Mouse (Mus musculus) embryonic facial prominence, embryonic 12.5 days (tissue): ENCODE results near the gene Stx4a. TPM values are rescaled to one million over a fixed set of nuclear protein-coding genes. Genes with fewer than 3 reads are reported as not detected.

Source experiments
- ATAC-seq: fragments of 200-750 bp; cut with Nextera tagmentation; 2 replicates; pipeline ENCODE4 v1.8.0; 2017; ENCODE audit not compliant: insufficient number of reproducible peaks, insufficient read depth, low FRiP score, low TSS enrichment
- H3K27ac ChIP-seq: fragments of 300-500 bp; sonication (generic); 2 replicates; pipeline ENCODE4 v1.5.1; 2016; ENCODE audit warnings: mild to moderate bottlenecking
- H3K27me3 ChIP-seq: fragments of 300-500 bp; sonication (generic); 2 replicates; pipeline ENCODE4 v1.6.1; 2016; ENCODE audit warnings: mild to moderate bottlenecking, moderate library complexity
- H3K36me3 ChIP-seq: fragments of 300-500 bp; sonication (generic); 2 replicates; pipeline ENCODE4 v1.6.1; 2016; ENCODE audit warnings: mild to moderate bottlenecking
- H3K4me1 ChIP-seq: fragments of 300-500 bp; sonication (generic); 2 replicates; pipeline ENCODE4 v1.6.1; 2016
- H3K4me2 ChIP-seq: fragments of 300-500 bp; sonication (generic); replicated peaks from 2 replicates; pipeline ENCODE4 v1.6.1; 2016; ENCODE audit warnings: mild to moderate bottlenecking, moderate library complexity
- H3K4me3 ChIP-seq: fragments of 300-500 bp; sonication (generic); 2 replicates; pipeline ENCODE4 v1.5.1; 2016; ENCODE audit warnings: mild to moderate bottlenecking
- H3K9ac ChIP-seq: fragments of 300-500 bp; sonication (generic); 2 replicates; pipeline ENCODE4 v1.6.1; 2016; ENCODE audit warnings: mild to moderate bottlenecking, moderate library complexity
- H3K9me3 ChIP-seq: fragments of 300-500 bp; sonication (generic); 2 replicates; pipeline ENCODE4 v1.6.1; 2016; ENCODE audit warnings: mild to moderate bottlenecking, moderate library complexity
- WGBS: fragments of 180-500 bp; shearing (Covaris S2); methylation state at CpG from one replicate; pipeline ENCODE4 v1.1.7; 2016; 5-methylcytosine and 5-hydroxymethylcytosine counted together
- polyA plus RNA-seq: library from polyadenylated mRNA; unstranded; fragments of >200 nt; fragmentation: Nextera tagmentation; extraction: Ambion mirVana; gene quantifications from 2 replicates; pipeline ENCODE4 v1.2.1, GENCODE M21; 2016

The Stx4a gene
- polyA plus RNA-seq, 1 experiment from 2014 or later: 41.5 TPM

DNA sequence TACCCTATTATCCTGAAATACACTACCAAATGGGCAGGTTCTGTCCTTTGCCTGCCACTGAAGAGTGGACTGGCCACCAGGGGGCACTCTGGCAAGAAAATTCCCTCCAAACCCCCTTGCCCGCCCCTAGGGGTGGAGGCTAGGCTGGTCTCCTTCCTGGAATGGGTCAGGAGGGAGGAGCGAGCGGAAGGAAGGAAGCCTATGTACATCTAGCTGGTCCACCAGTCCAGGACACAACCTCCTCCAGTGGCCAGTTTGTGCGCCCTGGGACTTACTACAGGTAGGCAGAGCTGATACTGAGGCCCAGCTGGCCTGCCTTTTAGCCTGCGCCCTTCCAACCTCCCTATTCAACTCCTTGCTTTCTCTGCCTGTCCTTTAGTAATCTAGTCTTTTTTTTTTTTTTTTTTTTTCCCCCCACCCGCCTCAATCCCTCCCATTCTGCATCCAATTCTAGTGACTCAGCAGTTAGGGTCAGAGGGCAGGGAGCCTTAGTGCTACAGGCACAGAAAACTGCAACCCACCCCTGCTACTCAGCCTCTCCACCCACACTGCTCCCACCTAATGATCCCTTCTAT, 23.6 kb upstream of the Stx4a start, which contains the start of gene Hsd3b7:
Gene Hsd3b7 (plus strand): TSS at position 170 of the 575 bp plus-strand sequence.
- Histone ChIP-seq H3K9me3 (no peaks in the 10 kb centered on the region), H3K36me3 (peaks cover 67% of the 10 kb centered on the region), H3K4me3 (0 out of 2 replicates have a peak within 1 kb of the TSS, but pooled peaks have one; percentile 21), H3K27ac (peak within 1 kb of the TSS; percentile 50; the same call in 1 of the 2 replicates), H3K4me2 (peak within 1 kb of the TSS; percentile 35), H3K4me1 (peaks cover 5% of the 10 kb centered on the region; the same call in 1 of the 2 replicates), H3K27me3 (no peaks in the 10 kb centered on the region), H3K9ac (no peak within 1 kb of the TSS)
- WGBS: 24% methylated on average over 6 of the region's 6 CpGs
- peak; percentile 75; the same call in 1 of the 2 replicates for ATAC-seq

DNA sequence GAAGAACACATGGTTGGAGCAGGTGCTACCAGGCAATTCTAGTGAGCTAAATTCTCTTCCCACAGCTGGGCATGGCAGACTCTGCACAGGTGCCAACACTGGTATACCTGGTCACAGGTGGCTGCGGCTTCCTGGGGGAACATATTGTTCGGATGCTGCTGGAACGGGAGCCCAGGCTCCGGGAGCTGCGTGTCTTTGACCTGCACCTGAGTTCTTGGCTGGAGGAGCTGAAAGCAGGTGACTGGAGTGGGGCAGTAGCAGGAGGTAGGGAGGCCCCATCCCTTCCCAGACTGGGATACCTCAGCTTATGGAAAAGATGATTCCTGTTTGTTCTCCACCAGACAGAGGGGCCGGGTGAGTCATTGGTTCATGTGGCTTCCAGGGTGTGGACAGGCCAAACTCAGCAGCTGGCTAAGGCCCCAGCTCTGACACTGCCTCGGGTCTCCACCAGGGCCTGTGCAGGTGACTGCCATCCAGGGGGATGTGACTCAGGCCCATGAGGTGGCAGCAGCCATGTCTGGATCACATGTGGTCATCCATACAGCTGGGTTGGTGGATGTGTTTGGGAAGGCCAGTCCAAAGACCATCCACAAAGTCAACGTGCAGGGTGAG, 23.0 kb upstream of the Stx4a start:
- H3K36me3 ChIP-seq: peaks cover 63% of the 10 kb centered on the region
- no peak overlapping the region for H3K9ac ChIP-seq
- H3K4me2 ChIP-seq: peak overlapping the region; percentile 35; the same call in 1 of the 2 replicates
- no peak overlapping the region for H3K27ac ChIP-seq
- H3K4me1 ChIP-seq: peaks cover 5% of the 10 kb centered on the region; the same call in 1 of the 2 replicates
- H3K4me3 ChIP-seq: no peak overlapping the region
- WGBS: 96% methylated on average over 8 of the region's 8 CpGs
- H3K27me3 ChIP-seq: no peaks in the 10 kb centered on the region
- no peak for ATAC-seq
- no peaks in the 10 kb centered on the region for H3K9me3 ChIP-seq

DNA sequence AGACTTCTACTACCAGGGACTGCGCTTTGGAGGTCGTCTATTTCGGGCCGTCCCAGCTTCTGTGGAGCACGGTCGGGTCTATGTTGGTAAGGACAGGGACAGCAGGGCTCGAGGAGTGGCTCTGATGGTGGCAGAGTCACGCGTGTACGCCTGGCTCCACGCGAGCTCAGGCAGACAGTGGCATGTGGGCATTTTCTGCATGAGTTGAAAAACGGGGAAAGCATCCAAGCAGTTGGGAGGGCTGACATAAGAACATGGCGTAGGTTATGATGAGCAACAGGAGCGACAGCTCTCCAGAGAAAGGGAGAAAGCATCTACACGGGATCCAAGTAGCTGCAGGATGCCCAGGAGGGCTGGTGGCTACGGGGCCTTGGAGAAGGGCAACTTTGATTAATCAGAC, 21.8 kb upstream of the Stx4a start:
- Histone ChIP-seq H3K27me3 (no peaks in the 10 kb centered on the region), H3K4me1 (peaks cover 5% of the 10 kb centered on the region; the same call in 1 of the 2 replicates), H3K36me3 (peaks cover 58% of the 10 kb centered on the region), H3K9ac (no peak overlapping the region), H3K9me3 (no peaks in the 10 kb centered on the region), H3K27ac (no peak overlapping the region), H3K4me3 (no peak overlapping the region), H3K4me2 (no peak overlapping the region)
- ATAC-seq: no peak
- 91% methylated on average over 17 of the region's 17 CpGs for WGBS

- ATAC-seq: no peak
- H3K9me3 ChIP-seq: no peaks in the 10 kb centered on the region
- H3K4me2 ChIP-seq: no peak overlapping the region
- H3K27ac ChIP-seq: no peak overlapping the region
- WGBS: 82% methylated on average over 5 of the region's 5 CpGs
- H3K9ac ChIP-seq: no peak overlapping the region
- no peak overlapping the region for H3K4me3 ChIP-seq
- H3K27me3 ChIP-seq: no peaks in the 10 kb centered on the region
- no peaks in the 10 kb centered on the region for H3K4me1 ChIP-seq
- H3K36me3 ChIP-seq: peaks cover 48% of the 10 kb centered on the region
Observed at GRCm38 (mm10) chr7:127808821-127809220, 15.3 kb upstream of the Stx4a start.

GRCm38 (mm10) chr7:127809846-127810245, 14.2 kb upstream of the Stx4a start:
- no peaks in the 10 kb centered on the region for H3K4me1 ChIP-seq
- H3K27me3 ChIP-seq: no peaks in the 10 kb centered on the region
- H3K27ac ChIP-seq: no peak overlapping the region
- no peak overlapping the region for H3K4me3 ChIP-seq
- 88% methylated on average over 1 of the region's 1 CpGs for WGBS
- H3K4me2 ChIP-seq: no peak overlapping the region
- no peaks in the 10 kb centered on the region for H3K9me3 ChIP-seq
- peaks cover 57% of the 10 kb centered on the region for H3K36me3 ChIP-seq
- ATAC-seq: no peak
- no peak overlapping the region for H3K9ac ChIP-seq

DNA sequence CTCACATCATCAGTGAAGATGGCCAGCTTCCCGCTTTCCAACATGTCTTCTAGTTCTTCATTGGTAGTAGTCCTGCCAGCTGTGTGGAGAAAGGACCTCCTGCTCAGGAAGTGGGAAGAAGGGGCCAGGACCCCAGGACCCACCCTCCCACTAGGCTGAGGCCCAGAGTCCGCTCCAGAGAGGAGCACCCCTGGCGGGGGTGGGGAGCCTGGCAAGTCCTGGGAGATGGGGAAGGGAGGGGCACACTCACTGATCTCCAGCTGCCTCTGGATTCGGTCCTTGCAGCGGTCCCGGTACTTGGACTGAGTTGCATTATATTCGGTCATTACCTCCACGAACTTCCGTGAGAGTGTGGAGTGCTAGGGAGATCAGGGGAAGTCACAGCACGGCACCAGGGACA, 13.4 kb upstream of the Stx4a start:
- Histone ChIP-seq H3K4me2 (no peak overlapping the region), H3K9me3 (no peaks in the 10 kb centered on the region), H3K27ac (no peak overlapping the region), H3K4me3 (no peak overlapping the region), H3K9ac (no peak overlapping the region), H3K27me3 (no peaks in the 10 kb centered on the region), H3K4me1 (no peaks in the 10 kb centered on the region), H3K36me3 (peaks cover 57% of the 10 kb centered on the region)
- WGBS: 72% methylated on average over 10 of the region's 10 CpGs
- ATAC-seq: no peak

DNA sequence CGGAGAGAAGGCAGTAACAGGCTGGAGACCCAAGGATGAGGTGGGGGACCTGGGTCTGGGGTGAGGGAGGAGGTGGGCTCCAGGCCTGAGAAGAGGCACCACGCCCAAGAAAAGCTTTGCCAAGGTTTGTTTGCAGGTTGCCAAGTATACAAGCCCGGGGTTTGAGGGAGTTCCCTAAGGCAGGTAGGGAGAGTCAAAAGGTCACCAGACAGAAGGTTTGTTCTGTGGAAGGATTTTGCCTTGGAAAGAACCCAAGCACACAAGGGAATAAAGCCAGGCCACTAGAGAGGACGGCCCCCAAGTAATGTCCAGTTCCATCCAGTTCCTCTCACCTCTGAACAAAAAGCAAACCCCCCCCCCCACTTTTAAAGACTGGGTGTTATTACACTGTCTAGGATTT, 12.9 kb upstream of the Stx4a start:
- H3K27ac ChIP-seq: no peak overlapping the region
- H3K27me3 ChIP-seq: no peaks in the 10 kb centered on the region
- peaks cover 6% of the 10 kb centered on the region; the same call in 1 of the 2 replicates for H3K4me1 ChIP-seq
- no peak for ATAC-seq
- 82% methylated on average over 4 of the region's 4 CpGs for WGBS
- H3K4me2 ChIP-seq: no peak overlapping the region
- peaks cover 56% of the 10 kb centered on the region for H3K36me3 ChIP-seq
- no peak overlapping the region for H3K4me3 ChIP-seq
- H3K9me3 ChIP-seq: no peaks in the 10 kb centered on the region
- no peak overlapping the region for H3K9ac ChIP-seq

DNA sequence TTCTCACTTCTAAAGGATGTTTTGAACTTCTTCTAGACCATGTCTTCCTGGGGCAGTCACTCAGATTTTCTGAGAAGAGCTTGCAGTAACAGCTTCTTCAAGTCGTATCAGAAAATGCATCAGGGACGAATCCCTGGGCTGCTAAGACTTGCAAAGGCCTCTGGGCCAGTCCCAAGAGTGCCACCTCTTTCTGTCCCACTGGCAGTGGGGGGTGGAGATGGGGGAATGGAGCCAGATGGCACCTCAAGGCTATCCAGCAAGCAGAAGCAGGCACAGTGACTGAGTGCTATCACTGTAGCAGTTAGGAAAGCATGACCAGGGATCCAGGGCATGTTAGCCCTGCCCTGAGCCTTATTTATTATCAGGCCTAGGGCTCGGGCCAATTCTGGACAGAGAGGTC, 11.8 kb upstream of the Stx4a start:
- ATAC-seq: no peak
- Histone ChIP-seq H3K36me3 (peaks cover 50% of the 10 kb centered on the region), H3K9ac (no peak overlapping the region), H3K4me2 (no peak overlapping the region), H3K4me1 (peaks cover 8% of the 10 kb centered on the region; the same call in 1 of the 2 replicates), H3K4me3 (no peak overlapping the region), H3K27me3 (no peaks in the 10 kb centered on the region), H3K9me3 (no peaks in the 10 kb centered on the region), H3K27ac (no peak overlapping the region)
- 84% methylated on average over 3 of the region's 3 CpGs for WGBS

DNA sequence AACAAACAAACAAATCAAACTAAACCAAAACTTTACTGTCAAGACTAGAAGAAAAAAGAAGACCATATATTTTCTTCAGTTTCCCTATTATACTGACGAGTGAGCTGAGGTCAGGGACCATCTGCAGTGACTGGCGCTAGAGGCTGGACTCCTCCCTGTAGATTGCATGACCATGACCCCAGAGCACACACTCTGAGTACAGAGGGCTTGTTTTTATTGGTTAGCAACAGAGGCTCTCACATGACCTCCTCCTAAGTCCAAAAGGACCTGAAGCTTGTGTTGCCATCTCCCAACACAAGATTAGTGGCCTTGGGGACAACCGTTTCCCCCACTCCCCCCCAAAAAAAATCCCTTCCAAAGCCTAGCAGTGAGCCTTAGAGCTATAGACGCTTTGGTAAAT, 10.3 kb upstream of the Stx4a start:
- no peak for ATAC-seq
- Histone ChIP-seq H3K4me1 (peaks cover 8% of the 10 kb centered on the region; the same call in 1 of the 2 replicates), H3K9ac (no peak overlapping the region), H3K9me3 (no peaks in the 10 kb centered on the region), H3K36me3 (peaks cover 39% of the 10 kb centered on the region), H3K27me3 (no peaks in the 10 kb centered on the region), H3K4me3 (no peak overlapping the region), H3K4me2 (no peak overlapping the region), H3K27ac (no peak overlapping the region)
- 83% methylated on average over 4 of the region's 4 CpGs for WGBS

DNA sequence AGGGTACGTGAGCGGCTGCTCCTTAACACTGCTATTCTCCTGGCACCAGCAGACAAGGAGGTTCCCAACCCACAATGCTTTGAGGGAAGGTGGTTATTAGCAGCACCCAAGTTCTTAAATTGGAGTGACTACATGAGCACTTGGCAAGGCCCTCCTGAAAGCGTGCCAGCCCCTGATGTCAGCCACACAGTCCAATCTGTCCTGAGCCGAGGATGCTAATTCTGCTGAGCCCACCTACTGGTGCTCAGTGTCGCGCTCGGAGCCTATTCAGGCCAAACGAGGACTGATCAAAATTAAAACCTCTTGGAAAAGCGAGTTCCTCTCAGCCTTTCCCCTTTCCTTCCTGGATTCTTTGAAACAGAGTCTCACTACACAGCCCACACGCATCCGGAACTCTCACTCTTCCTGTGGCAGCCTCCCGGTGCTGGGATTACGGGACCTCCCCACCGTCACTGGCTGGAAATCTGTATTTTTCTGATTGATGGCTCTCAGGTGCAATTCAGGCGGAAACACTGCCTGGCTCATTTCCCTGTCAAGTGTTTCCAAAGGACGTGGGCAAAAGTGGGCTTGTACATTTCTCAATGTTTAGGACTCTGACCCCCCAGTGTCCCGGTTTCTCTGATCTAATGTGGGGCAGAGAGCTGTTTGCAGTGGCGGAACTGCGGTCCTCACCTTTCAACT, 9.7 kb upstream of the Stx4a start:
- H3K36me3 ChIP-seq: peaks cover 34% of the 10 kb centered on the region
- 87% methylated on average over 19 of the region's 19 CpGs for WGBS
- H3K9ac ChIP-seq: no peak overlapping the region
- H3K4me3 ChIP-seq: no peak overlapping the region
- no peak overlapping the region for H3K4me2 ChIP-seq
- H3K27me3 ChIP-seq: no peaks in the 10 kb centered on the region
- no peak overlapping the region for H3K27ac ChIP-seq
- ATAC-seq: no peak
- H3K4me1 ChIP-seq: peaks cover 8% of the 10 kb centered on the region; the same call in 1 of the 2 replicates
- no peaks in the 10 kb centered on the region for H3K9me3 ChIP-seq

DNA sequence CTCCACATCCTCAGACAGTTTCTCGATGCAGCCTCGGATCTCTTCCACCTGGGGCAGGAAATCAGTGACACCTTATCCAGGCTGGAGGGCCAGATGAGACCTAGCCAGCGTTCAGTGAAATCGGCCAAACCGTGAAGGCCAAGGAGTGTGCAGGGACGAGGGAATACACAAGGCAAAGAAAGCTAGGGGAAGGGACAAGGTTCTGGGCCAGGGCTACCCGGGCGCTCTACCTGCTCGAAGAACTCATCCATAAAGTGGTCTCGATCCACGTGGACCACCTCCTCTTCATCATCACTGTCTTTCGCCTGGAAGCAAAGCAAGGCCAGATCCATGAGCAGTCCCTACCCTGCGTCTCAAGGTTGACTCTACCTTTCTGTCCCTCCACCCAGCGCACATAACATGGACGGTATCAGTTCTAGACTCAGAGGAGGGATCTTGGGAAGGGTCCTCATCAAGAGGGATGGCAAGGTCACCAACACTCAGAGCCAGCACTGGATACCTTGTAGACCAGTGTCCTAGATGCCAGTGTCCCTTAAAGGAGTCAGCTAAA, 8.9 kb upstream of the Stx4a start:
- 92% methylated on average over 15 of the region's 15 CpGs for WGBS
- Histone ChIP-seq H3K27me3 (no peaks in the 10 kb centered on the region), H3K4me2 (no peak overlapping the region), H3K4me3 (no peak overlapping the region), H3K9me3 (no peaks in the 10 kb centered on the region), H3K36me3 (peaks cover 26% of the 10 kb centered on the region), H3K9ac (no peak overlapping the region), H3K4me1 (peaks cover 8% of the 10 kb centered on the region; the same call in 1 of the 2 replicates), H3K27ac (no peak overlapping the region)
- ATAC-seq: no peak
